Mouse (Mus musculus) heart, embryonic 13.5 days (tissue): ENCODE results near the gene Zmynd11. TPM values are rescaled to one million over a fixed set of nuclear protein-coding genes. Genes with fewer than 3 reads are reported as not detected.

Source experiments
- ATAC-seq: fragments of 200-750 bp; cut with Nextera tagmentation; 2 replicates; pipeline ENCODE4 v1.8.0; 2017; ENCODE audit warnings: moderate TSS enrichment; ENCODE audit not compliant: insufficient number of reproducible peaks, low FRiP score, low TSS enrichment; ENCODE audit errors: extremely low read depth
- H3K27ac ChIP-seq: fragments of 300-500 bp; sonication (generic); replicated peaks from 2 replicates; pipeline ENCODE4 v1.5.1; 2015; ENCODE audit warnings: moderate library complexity, mild to moderate bottlenecking, inconsistent platforms
- H3K27me3 ChIP-seq: fragments of 300-500 bp; sonication (generic); replicated peaks from 2 replicates; pipeline ENCODE4 v1.6.1; 2015; ENCODE audit warnings: mild to moderate bottlenecking, inconsistent platforms
- H3K36me3 ChIP-seq: fragments of 300-500 bp; sonication (generic); 2 replicates; pipeline ENCODE4 v1.6.1; 2015; ENCODE audit warnings: mild to moderate bottlenecking, inconsistent platforms
- H3K4me1 ChIP-seq: fragments of 300-500 bp; sonication (generic); 2 replicates; pipeline ENCODE4 v1.6.1; 2015; ENCODE audit warnings: inconsistent platforms
- H3K4me2 ChIP-seq: fragments of 300-500 bp; sonication (generic); 2 replicates; pipeline ENCODE4 v1.6.1; 2015; ENCODE audit warnings: inconsistent platforms, mild to moderate bottlenecking, moderate library complexity
- H3K4me3 ChIP-seq: fragments of 300-500 bp; sonication (generic); 2 replicates; pipeline ENCODE4 v1.5.1; 2015; ENCODE audit warnings: moderate library complexity, mild to moderate bottlenecking, inconsistent platforms
- H3K9ac ChIP-seq: fragments of 300-500 bp; sonication (generic); 2 replicates; pipeline ENCODE4 v1.6.1; 2015; ENCODE audit warnings: inconsistent platforms, mild to moderate bottlenecking, moderate library complexity
- H3K9me3 ChIP-seq: fragments of 300-500 bp; sonication (generic); 2 replicates; pipeline ENCODE4 v1.6.1; 2016; ENCODE audit warnings: inconsistent platforms
- WGBS: fragments of 180-500 bp; shearing (Covaris S2); methylation state at CpG from one replicate; pipeline ENCODE4 v1.1.7; 2015; ENCODE audit warnings: mixed read lengths; 5-methylcytosine and 5-hydroxymethylcytosine counted together
- polyA plus RNA-seq: library from polyadenylated mRNA; unstranded; fragments of >200 nt; fragmentation: Nextera tagmentation; extraction: Ambion mirVana; gene quantifications from 2 replicates; pipeline ENCODE4 v1.2.1, GENCODE M21; 2015

Zmynd11 gene
- polyA plus RNA-seq, result 98.4 and 103 TPM in 2 replicates

DNA sequence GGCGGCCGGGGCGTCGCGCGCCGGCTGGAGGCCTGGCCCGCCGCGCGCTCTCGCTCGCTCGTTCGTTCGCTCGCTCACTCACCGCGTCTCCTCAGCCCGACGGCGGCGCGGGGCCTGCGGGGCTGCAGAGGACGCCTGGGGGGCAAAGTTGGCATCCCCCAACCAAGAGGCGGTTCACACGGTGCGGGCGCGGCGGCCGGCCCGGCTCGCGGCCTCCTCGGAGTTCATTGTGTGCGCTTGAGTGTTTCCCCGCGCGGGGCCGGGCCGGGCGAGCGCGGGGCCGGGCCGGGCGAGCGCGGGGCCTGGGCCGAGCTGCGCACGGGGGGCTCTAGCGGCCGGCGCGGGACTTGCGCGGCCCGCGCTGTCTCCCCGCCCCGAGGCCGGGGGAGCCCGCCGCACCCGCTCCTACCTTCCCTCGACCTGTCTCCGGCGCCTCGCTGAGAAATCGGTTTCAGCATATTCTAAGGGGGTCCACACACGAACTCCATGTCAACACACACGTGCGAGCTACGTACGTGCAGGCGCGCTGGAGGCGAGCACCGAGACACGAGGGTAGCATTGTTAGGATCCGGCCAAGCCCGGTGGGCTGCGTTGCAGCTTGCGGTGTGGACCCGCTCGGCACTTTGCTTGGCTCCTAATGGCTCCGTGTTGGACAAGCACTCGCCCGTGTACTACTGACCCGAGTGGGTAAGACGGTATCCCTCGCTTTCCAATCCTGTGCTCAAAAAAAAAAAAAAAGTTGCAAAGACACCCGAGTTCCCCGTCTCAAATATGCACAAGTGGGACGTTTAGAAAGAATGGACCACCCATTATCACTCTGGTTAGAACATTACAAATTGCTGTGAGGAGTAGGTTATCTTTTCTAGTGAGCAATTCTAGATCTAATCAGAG, at the start of gene Zmynd11:
TSS of gene Zmynd11 (minus strand) at position 685 of the 891 bp plus-strand sequence.
- Histone ChIP-seq H3K4me1 (peaks cover 58% of the 10 kb centered on the region), H3K27me3 (no peaks in the 10 kb centered on the region), H3K4me3 (peak within 1 kb of the TSS; percentile 89), H3K9ac (peak within 1 kb of the TSS; percentile 100), H3K36me3 (no peaks in the 10 kb centered on the region), H3K27ac (peak within 1 kb of the TSS; percentile 100), H3K9me3 (no peaks in the 10 kb centered on the region), H3K4me2 (peak within 1 kb of the TSS; percentile 81)
- peak; percentile 9; the same call in 1 of the 2 replicates for ATAC-seq
- WGBS, result under 1% methylated on average over 92 of the region's 98 CpGs

DNA sequence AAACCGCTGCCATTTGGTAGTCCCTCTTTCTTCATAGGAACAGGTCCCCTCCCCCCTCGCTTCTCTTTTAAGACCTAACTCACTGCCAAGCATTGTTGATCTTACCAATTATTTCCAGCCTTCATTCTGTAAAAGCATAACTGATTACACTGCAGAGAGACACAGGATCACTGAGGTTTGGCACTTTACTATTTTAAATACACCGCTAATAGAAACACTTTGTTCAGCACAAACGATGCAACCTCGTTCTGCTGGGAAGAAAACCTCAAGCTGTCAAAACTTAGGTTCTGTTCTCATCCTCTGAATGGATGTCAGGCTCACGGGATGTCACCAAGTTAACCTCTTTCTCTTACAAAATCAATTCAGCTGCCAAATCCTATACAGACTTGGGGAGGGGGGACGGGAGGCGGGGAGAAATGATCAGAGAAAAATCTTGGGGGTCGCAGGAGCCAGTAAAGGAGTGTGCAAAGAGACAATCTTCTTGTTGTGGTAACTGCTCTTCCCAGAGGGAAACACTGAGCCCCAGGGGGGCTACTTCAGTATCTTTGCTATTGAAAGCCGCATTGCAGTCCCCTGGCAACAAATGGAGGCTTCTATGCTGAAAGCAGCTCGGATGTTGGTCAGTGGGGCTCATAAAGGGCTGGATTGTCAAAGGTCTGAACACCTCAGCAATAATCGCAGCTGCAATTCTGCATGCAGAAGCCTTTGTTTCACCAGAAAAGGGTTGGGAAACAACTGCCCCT, 30.9 kb upstream of the Zmynd11 start:
- WGBS, result 11% methylated on average over 12 of the region's 12 CpGs
- Histone ChIP-seq H3K4me1 (peaks cover 6% of the 10 kb centered on the region; the same call in 1 of the 2 replicates), H3K36me3 (no peaks in the 10 kb centered on the region), H3K4me2 (peak overlapping the region; percentile 76), H3K4me3 (peak overlapping the region; percentile 42), H3K9ac (peak overlapping the region; percentile 73), H3K27me3 (no peaks in the 10 kb centered on the region), H3K27ac (no peak overlapping the region), H3K9me3 (no peaks in the 10 kb centered on the region)
- no peak for ATAC-seq

DNA sequence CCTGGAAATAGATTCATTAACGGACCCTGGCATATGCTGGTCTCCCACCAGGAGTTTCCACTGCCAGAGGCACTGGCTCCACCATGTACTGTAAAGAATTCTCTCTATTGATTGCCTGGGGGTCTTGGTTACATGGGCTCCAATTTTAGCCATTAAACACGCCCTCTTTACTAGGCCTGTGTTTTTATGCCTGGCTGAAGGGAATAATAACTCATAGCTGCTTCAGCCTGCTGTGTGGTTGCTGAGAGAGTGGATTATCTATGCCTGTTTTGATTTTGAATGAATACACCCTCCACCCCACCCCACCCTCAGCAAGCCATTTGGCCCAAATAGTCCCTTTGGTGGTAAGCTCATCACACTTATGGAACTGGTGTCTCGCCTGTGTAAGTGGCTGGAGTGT, 20.9 kb upstream of the Zmynd11 start:
- Histone ChIP-seq H3K4me3 (no peak overlapping the region), H3K4me2 (no peak overlapping the region), H3K4me1 (no peaks in the 10 kb centered on the region), H3K9me3 (no peaks in the 10 kb centered on the region), H3K9ac (no peak overlapping the region), H3K27me3 (no peaks in the 10 kb centered on the region), H3K27ac (no peak overlapping the region), H3K36me3 (no peaks in the 10 kb centered on the region)
- no peak for ATAC-seq
- WGBS, result 59% methylated on average over 3 of the region's 3 CpGs

DNA sequence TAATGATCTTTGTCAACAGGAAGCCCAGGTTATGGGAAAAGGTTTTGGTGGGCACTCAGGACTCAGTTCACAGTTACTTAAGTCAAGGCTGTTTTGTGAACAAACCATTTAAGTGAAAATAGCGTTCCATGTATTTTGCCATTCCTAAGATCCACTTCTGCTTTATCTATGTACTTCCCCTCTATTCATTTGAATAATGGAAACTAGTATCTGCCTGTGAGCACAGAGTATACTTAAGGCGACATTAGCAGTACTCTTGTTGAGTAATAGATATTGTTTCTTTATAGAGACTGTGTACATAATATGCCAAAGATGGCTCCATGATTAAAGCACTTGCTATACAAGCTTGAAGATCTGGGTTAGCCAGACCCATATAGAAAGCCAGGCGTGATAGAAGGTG, 18.6 kb upstream of the Zmynd11 start:
- WGBS, result 67% methylated on average over 3 of the region's 3 CpGs
- Histone ChIP-seq H3K27me3 (no peaks in the 10 kb centered on the region), H3K4me1 (no peaks in the 10 kb centered on the region), H3K9me3 (no peaks in the 10 kb centered on the region), H3K36me3 (no peaks in the 10 kb centered on the region), H3K4me2 (no peak overlapping the region), H3K9ac (no peak overlapping the region), H3K4me3 (no peak overlapping the region), H3K27ac (no peak overlapping the region)
- ATAC-seq, result no peak

DNA sequence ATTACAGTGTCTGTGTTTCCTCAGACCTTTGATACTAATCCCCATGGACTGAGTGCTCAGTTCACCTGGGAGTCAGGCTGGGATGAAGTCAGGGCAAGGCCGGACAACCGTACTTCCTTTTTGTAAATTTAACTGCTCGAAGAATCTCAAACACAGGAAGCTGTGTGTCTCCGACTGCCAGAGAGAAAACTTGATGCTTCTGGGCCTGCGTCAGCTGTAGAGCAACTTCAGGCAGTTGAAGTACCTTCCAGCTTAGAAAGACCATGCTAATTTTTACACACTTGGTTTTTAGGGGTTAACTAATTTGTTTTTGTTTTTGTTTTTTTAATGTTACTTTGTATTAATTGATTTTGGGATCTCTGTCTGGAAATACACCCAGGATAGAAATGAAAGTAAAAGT, 10.8 kb upstream of the Zmynd11 start:
- H3K27ac ChIP-seq, result no peak overlapping the region
- 41% methylated on average over 5 of the region's 5 CpGs for WGBS
- no peak overlapping the region for H3K4me3 ChIP-seq
- no peaks in the 10 kb centered on the region for H3K4me1 ChIP-seq
- H3K36me3 ChIP-seq, result no peaks in the 10 kb centered on the region
- no peaks in the 10 kb centered on the region for H3K9me3 ChIP-seq
- no peak overlapping the region for H3K4me2 ChIP-seq
- ATAC-seq, result no peak
- no peak overlapping the region for H3K9ac ChIP-seq
- H3K27me3 ChIP-seq, result no peaks in the 10 kb centered on the region

DNA sequence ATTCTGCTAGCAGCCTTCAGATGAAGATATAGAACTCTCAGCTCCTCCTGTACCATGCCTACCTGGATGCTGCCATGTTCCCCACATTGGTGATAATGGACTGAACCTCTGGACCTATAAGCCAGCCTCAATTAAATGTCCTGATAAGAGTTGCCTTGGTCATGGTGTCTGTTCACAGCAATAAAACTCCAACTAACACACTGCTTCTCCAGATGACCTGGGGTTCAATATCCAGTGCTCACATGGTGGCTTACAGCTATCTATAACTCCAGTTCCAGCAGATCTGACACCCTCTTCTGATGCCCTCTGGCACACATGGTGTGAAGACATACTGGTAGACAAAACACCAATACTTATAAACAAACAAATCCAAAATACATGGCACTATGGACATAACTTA, 8.9 kb upstream of the Zmynd11 start:
- no peaks in the 10 kb centered on the region for H3K4me1 ChIP-seq
- H3K4me3 ChIP-seq, result no peak overlapping the region
- ATAC-seq, result no peak
- H3K9ac ChIP-seq, result no peak overlapping the region
- H3K27me3 ChIP-seq, result no peaks in the 10 kb centered on the region
- H3K9me3 ChIP-seq, result no peaks in the 10 kb centered on the region
- no peak overlapping the region for H3K27ac ChIP-seq
- no peak overlapping the region for H3K4me2 ChIP-seq
- no peaks in the 10 kb centered on the region for H3K36me3 ChIP-seq

DNA sequence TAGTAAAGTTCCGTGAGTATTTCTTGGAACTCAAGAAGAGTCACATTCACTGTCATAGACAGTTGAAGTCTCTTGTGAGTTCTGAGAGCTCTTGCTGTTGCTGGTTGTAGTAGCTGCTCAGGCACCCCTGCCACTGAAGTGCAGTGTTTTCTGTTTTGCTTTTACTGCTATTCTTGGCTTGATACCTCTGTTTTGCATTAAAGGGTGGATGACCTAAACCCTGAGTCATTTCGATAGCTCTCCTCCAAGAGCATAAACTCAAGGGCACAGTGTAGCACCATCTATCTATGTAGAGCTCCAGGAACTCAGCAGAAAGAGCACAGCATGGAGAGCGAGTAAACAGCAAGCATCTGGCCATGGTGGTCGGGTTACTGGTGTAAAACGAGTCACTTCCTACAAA, 2.1 kb upstream of the Zmynd11 start:
- no peak overlapping the region for H3K4me3 ChIP-seq
- 0 out of 2 replicates have a peak overlapping the region, but pooled peaks have one; percentile 48 for H3K9ac ChIP-seq
- H3K9me3 ChIP-seq, result no peaks in the 10 kb centered on the region
- H3K4me2 ChIP-seq, result peak overlapping the region; percentile 48
- peak overlapping the region; percentile 74 for H3K27ac ChIP-seq
- H3K27me3 ChIP-seq, result no peaks in the 10 kb centered on the region
- no peak for ATAC-seq
- peaks cover 35% of the 10 kb centered on the region for H3K4me1 ChIP-seq
- WGBS, result 30% methylated on average over 5 of the region's 5 CpGs
- H3K36me3 ChIP-seq, result no peaks in the 10 kb centered on the region

DNA sequence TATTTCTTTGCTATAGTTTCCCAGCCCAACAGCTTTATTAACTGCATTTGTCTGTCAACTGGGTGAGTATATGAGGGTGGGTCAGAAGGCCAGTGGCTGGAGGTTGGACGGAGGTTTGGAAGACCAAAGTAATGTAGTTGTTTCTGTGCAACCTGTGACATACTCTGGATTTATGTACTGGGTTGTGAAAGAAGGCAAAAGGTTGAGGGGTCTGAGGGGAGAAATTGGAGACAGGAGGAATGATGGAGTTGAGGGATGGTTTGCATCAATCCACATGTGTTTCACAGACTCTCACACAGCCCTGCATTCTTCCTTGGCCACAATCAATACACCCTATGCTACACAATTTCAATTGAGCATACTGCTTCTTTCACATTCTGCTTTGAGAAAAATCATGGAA, 1.4 kb upstream of the Zmynd11 start:
- no peak for ATAC-seq
- no peak overlapping the region for H3K4me2 ChIP-seq
- H3K4me3 ChIP-seq, result no peak overlapping the region
- H3K9me3 ChIP-seq, result no peaks in the 10 kb centered on the region
- no peaks in the 10 kb centered on the region for H3K36me3 ChIP-seq
- peak overlapping the region; percentile 29; the same call in 1 of the 2 replicates for H3K27ac ChIP-seq
- H3K9ac ChIP-seq, result no peak overlapping the region
- H3K27me3 ChIP-seq, result no peaks in the 10 kb centered on the region
- WGBS, result 84% methylated on average over 1 of the region's 1 CpGs
- peaks cover 43% of the 10 kb centered on the region for H3K4me1 ChIP-seq

DNA sequence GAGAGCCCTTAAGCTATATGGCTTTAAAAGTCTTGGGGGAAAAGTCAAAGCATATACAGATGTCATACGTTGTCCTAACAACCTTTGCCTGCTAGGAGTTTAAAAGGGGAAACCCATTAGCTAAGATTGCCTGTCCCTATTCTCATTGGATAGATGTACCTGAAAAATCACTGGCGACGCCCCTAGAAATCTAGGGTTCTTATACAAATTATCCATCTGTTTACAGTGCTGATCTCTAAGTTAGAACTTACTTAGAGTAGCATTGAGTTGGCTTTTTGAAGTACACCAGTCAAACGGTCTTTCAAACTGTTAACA, 364 bp upstream of the Zmynd11 start:
- H3K9me3 ChIP-seq, result no peaks in the 10 kb centered on the region
- H3K27me3 ChIP-seq, result no peaks in the 10 kb centered on the region
- no peaks in the 10 kb centered on the region for H3K36me3 ChIP-seq
- ATAC-seq, result no peak
- peak overlapping the region; percentile 89 for H3K4me3 ChIP-seq
- peak overlapping the region; percentile 81 for H3K4me2 ChIP-seq
- H3K27ac ChIP-seq, result peak overlapping the region; percentile 100
- 7% methylated on average over 4 of the region's 4 CpGs for WGBS
- peak overlapping the region; percentile 100 for H3K9ac ChIP-seq
- peaks cover 52% of the 10 kb centered on the region for H3K4me1 ChIP-seq

DNA sequence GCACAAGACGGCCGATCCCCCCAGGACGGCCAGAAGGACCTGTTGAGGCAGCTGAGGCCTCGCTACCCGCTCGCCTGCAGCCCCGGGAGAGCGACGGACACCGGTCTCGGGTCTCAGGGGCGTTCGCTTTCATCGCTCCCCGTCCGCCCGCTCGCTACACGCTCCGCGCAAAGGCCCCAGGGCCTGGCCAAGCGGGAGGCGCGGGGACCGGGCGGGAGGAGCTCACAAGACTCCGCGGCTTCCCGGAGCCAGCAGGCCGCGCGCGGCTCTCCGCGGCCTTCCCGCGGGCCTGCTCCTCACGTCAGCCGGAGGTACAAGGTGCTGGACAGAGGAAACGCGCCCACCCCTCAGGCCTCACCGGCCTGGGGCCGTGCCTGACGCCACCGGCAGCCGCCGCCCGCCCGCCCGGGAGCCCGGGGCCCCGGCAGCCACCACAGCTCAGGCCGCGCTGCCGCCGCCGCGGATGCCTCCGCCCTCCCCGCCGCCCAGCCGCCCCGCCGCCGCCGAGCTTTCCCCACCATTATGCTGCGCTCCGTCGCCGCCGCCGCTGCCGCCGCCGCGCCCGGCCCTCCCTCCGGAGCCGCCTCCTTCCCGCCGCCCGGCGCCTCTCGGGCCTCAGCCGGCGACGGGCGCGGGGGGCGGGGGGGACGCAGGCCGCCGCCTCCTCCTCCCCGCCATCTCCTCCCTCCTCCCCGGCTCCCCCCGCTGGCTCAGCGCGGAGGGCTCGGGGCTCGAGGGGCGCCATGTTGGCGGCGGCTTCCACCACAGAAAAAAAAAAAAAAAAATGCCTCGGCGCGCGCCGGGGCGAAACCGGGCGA, 1.1 kb downstream of the Zmynd11 start:
- 0% methylated on average over 54 of the region's 111 CpGs for WGBS
- H3K27ac ChIP-seq, result peak overlapping the region; percentile 100
- H3K4me2 ChIP-seq, result peak overlapping the region; percentile 81
- H3K9ac ChIP-seq, result peak overlapping the region; percentile 100
- H3K36me3 ChIP-seq, result no peaks in the 10 kb centered on the region
- H3K4me3 ChIP-seq, result peak overlapping the region; percentile 89
- ATAC-seq, result peak; percentile 82
- H3K27me3 ChIP-seq, result no peaks in the 10 kb centered on the region
- no peaks in the 10 kb centered on the region for H3K9me3 ChIP-seq
- H3K4me1 ChIP-seq, result peaks cover 63% of the 10 kb centered on the region
